Mouse (Mus musculus): ENCODE measurements around the gene 2310030G06Rik. TPM values are rescaled to one million over a fixed set of nuclear protein-coding genes. Genes with fewer than 3 reads are reported as not detected.

The 2310030G06Rik gene
- total RNA-seq, 2 experiments from 2014 or later = 1.5 to 6.5 TPM

DNA sequence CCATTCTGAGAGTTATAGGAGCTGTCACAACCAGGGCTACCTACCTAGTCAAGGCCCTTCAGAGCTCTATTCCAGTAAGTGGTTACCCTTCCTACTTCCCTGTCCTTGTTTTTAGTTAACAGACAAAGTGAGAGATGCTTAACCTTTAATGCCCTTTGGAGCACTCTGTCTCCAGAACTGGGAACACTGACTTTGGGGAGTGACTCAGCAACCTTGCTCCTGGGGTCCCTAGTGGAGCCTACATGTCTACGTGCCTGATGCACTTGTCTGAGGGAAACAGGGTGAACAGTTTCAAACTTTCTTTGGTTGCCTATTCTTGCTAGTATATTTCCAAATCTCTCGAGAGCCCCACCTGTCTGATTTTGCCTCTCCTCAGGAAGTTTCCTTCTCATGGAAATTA, 3.6 kb downstream of the 2310030G06Rik start:
- DNase-seq = no peak

DNA sequence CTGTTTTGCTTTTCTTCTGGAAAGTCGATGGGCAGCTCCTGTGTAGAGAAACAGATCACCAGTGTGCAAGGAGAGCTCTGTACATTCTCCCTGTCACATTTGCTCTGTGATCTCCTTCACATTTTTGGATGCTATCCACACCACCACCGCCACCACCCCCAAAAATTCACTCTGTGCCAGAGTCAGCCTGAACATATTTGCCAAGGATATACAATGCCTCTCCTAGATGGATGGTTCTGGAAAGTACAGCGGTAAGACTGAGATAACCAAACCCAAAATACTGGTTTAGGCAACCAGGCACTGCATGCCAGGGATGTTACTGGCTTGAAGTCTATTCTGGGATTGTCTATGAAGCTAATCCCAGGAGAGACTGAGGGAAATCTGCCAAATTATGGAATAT, 4.1 kb downstream of the 2310030G06Rik start:
- DNase-seq = no peak

DNA sequence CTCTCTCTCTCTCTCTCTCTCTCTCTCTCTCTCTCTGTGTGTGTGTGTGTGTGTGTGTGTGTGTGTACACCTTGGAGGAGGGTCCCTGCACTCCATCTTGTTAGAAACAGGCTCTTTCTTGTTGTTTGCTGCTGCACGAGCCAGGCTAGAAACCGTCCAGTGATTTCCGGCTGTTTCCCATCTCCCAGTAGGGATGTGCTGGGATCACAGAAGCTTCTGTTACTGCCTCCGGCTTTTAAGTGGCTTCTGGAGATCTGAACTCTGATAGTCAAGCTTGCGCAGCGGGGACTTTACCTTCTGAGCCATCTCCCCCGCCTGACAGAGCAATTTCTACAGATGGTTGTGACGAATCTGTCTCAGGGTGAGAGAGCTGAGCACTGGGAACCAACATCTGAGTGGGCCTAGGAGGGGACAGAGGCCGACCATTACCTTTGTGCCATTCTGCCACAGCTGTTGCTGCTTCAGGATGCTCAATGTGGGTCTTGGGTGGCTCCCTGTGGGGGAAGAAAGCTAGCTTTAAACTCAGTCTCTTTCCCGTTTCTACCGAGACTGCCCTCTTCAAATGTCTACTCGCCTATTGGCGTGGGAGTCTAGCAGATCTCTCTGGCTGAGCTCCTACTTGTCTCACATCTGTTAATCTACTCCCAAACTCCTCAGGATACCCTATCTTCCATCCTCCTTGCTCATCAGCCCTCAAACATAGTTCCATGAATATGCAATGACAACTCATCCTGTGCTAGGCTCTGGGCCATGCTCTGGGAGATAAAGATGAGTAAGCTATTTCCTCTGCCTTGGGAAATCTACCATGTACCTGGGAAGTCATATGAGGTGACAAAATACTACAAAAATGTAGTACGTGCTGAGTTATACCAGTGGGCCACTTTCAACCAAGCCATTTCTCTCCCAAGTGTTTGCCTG, 5.2 kb downstream of the 2310030G06Rik start:
- no peak for DNase-seq

DNA sequence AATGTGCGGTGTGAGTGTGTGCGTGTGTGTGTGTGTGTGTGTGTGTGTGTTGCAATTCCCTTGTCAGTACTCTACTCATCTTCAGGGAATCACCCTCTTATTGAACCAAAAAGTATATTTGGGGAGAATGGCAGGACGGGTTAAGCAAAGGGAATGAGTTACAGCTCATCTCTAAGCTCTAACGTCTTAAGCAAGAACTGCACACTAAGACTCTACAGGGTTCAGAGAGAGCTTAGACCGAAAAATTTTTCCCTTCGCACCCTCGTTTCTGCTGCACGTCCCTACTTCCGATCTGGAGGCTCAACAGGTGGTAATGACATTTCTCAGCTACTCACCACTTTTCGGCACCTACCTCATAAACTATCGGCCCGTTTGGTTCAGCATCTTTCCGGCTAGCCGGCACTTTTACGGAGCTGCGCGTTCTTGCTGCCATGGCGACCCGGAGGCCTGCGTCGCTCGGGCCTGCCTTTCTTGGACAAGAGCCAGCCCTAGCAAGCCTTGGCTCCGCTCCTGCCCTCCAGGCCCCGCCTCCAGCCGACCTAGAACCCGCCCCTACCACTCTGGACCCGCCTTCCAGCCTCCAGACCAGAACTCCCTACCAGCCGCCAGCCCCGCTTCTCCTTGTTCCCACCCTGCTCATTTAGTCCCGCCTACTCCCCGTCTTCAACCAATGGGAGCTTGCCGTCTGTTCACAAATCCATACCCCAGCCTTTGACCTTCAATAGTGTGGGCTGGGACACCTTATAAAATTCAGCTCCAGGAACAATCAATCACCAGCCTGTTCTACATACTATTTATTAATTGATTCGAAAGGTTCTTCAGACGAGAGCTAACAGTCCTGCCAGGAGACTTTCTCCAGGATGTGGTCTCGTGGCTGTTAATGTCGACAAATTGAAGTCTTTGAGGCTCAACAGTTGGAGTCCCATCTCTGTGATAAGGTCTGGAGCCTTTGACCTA, 7.1 kb downstream of the 2310030G06Rik start, which contains the start of gene Dixdc1:
Dixdc1 (minus strand) TSS at position 604 of the 957 bp plus-strand sequence.
- DNase-seq = peak; percentile 92

DNA sequence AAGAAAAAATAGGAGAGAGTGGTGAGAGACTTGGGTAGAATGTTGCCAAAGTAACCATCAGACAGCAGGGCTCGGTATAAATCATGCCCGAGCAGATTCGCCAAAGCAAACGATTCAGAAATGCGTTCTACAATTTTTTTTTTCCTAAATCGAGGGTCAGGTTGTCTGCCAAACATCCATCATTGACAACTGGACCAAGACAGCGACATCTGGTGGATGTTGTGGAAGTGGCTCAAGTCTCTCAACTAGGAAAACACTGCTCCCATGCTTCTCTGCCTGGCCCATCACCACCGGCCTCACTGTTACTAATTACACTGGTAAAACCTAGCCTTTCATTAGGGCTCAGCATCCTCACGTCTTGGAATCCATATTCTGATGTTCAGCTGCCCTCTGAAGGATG, 11.3 kb downstream of the 2310030G06Rik start:
- peak; percentile 25 for DNase-seq

DNA sequence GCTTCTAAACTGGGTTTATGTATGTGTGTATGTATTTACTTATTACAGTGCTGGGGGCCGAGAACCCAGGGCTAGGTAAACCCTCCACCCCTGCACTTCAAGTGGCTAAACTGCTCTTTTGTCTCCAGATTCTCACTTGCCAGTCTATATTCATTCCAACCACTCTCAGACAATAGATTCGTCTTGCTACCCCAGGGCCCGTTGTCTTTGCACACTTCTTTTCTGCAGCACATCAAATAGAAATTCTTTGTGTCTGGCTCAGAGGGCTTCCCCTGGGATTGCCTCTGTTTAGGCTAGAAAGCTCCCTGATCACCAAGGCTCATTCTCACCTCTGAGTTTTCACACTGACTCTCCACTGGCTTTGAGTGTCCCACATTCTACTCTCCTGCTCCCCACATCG, 13.8 kb downstream of the 2310030G06Rik start:
- DNase-seq = no peak

DNA sequence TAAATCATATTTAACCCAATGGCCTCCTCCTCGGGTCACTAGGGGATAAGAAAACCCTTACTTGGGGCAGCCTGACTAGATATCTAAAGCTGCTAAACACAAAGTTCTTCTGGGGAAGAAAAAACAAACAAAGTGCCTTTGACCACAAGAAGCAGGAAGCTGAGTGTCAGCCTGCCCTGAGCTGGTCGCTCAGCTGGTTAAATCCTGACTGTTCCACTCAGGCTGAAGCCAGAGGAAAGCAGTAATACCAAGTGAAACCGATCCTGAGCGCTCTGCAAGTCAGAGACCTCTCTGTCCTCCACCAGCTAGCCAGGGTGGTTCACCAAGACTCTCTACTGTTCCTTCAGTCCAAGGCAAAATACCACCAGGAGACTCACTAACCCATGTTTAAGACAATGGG, 16.7 kb downstream of the 2310030G06Rik start:
- no peak for DNase-seq

DNA sequence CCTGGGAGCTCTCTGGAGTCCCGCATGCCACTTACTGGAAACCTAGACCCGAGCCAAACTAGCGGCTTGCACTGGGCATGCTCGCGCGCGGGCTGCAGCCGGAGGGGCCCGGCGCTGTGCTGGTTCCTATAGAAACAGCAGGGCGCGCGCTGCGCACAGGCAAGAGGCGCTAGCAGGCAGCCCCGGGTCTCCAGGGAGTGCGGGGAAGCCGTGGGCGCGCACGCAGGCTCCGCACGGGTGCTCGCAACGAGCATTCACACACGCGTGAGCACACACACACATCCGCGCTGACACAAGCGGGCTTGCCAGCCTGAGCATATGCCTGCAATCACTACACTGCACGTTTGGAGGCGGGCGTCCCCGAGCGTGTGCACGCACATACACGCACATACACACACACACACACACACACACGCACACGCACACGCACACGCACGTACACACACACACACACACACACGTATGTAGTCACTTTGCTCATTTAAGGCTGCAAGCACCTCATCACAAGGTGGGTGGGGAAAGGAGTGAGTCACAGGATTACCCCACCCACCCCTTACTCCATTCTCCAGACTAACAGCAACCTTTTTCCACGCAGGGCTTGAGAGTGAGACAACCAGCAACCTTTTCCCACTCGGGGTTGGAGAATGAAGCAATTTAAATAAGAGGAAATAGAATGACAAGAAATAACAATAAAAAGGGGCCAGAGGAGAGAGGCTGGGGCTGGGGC, 18.2 kb downstream of the 2310030G06Rik start:
- peak; percentile 52 for DNase-seq

DNA sequence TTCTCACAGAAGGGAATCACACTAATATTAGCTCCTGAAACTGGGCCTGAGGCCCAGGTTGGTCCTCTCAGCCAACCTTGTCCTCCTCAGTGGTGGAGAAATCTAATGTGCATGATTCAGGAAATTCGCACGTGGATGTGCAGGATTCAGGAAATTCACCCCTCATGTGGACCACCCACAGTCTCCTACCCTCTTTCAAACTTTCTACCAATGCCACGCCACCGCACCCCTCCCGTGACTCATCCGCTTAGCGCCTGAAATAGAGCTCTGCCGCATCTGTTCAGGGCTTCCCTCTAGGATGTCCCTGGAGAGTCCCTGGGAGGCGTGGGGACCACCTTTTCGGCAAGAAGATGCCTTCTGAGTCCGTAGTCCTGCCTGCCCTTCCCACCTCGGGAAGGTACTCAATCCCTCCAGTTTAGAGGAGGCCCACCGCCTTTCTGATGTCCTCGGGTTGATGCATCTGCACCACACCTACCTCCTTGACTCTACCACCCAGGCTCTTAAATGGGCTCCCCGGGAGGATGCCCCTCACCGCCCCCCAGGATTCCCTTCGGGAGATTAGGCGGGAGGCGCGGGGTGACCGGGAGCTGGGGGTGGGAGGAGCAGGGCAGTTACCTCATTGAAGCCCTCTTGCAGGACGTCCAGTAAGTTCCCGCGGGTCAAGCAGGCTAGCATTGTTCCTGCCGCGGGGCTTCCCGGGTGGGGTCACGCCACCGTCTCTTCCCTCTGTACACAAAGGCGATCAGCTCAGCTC, 19.0 kb downstream of the 2310030G06Rik start:
- DNase-seq = no peak

DNA sequence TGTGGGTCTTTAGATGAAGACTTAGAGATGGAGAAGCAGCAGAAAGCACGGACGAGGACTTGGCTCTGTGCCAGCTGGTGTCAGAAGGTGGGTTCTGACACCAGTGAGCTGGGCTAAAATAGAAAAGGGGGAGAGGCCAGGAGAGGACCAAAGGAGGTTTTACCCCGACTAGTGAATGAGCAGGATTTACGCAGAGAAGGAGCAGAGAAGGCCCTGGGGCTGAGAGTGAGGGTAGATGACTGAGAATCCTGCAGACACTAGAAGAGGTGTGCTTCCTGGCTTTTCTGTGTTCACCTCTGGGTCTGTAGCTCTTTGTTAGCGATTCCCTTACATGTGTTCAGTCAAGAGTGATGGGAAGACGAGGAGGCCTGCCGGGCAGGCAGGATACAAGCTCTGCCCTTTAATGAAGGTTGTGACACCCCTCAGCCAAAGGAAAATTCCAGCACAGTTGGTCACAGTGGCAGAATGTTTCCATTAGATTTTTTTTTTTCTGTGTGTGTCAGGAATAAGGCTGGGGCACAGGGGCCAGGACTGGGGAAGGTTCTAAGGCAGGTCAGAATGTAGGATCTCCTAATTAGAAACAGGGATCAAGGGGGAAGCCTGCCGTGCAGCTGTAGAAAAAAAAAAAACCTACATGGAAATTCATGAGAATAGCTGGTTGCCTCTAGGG, 20.3 kb downstream of the 2310030G06Rik start:
- DNase-seq = no peak

DNA sequence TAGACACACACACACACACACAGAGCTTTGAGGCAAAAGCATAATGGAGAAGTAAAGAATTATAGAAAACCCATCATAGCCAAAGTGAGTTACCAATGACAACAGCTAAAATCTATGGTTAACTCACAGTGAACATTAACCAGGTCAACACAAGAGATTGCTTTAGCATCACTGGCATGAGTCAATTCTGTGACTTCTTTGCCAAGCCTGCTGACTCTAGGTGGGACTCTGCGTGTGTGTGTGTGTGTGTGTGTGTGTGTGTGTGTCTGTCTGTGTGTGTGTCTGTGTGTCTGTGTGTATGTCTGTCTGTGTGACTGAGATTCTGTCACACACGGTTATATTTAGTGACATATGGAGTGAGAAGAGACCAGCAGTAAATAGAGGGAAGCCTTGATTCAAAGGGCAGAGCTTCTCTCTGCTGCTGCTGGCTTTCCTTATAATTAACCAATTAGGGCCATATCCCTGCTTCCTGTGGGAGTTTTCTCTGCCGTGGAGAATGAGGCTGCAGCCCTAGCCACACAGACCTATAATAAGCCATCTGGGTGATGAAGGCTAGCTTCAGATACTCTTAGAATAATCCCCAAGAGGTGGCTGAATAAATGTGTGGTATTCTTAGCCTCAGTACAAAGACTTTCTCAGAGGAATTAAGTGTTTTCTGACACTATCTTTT, 21.5 kb downstream of the 2310030G06Rik start:
- no peak for DNase-seq

DNA sequence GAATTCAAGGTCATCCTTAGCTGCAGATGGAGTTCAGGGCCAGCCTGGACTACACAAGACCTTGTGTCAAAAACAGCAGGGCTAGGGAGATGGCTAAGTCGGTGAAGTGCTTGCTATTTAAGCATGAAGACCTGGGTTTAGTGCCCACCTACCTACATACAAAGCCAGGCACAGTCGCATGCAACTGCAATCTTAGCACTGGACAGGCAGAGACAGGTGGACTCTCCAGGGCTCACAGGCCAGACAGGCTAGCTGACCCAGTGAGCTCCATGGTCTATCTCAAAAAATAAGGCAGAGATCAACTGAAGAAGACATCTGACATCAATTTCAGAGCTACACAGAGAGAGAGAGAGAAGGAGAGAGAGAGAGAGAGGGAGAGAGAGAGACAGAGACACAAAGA, 22.2 kb downstream of the 2310030G06Rik start:
- no peak for DNase-seq

DNA sequence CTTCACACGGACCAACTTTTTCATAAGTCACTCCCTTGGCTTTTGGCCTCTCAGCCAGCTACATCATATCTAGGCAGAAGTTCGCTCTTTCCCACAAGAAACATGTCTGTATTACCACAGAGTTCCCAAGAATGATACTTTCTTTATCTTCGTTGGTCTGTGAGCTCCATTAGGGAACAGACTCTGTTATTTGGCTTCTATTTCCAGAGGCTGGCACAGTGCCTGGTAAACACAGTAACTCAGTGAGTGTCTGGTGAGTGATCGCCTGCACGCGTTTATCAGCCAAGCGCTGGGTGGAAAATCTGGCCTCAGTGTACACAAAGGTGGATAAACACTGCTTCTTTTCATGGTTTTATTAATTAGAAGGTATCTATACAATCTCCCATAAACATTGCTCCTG, 22.9 kb downstream of the 2310030G06Rik start:
- DNase-seq = no peak

DNA sequence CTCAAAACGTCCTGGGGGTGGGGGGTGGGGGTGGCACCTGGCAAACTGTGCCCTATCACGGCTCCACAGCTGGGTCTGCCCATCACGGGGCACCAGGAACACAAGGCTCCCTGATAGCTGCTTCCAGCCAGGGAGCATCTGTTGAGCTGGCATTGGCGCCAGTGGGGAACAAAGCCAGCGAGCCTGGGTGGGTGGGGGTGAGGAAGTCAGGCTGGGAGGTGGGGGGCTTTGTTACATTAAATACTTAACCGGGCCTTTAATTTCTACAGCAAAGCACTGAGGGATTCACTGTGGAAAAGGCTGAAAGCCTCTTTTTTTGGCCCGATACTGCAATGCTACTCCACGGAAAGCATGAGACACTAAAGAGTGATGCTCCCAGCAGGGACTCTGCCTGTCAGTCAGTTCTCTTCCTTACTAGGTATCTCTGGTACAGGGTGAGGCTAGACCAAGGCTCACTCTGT, 23.9 kb downstream of the 2310030G06Rik start:
- DNase-seq = no peak

DNA sequence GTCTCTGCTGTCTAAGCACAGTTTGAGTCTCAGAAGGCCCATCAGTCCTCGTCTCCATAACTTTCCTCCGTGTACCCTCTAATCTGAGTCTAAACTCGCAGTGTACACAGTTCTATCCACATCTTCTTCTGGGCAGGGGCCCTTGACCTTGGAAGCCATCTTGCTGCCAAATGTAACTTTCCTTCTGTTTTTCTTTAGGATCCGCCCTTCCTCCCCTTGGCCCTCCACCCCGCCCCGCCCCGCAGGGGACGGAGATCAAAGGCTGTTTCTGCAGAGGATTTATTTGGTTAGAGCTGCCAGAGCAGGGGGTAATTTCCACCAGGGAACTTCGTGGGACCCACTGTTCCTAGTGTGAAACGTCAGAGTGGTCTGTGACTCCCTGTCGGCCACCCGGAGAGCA, 25.3 kb downstream of the 2310030G06Rik start:
- no peak for DNase-seq

DNA sequence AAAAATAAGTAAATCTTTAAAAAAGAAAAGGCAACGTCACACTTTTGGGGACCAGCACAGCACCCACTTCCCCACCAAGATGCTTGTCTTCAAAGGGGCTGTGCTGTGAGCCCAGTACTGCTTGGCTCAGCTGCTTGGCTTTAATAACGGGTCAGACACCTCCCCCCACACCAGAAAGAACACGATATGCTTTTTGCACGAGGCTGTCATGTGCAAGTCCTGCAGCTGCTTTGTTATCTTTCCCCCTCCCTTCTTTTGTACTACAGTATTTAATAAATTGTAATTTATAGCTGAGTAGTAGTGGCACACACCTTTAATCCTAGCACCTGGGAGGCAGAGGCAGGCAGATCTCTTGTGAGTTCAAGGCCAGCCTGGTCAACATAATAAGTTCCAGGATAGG, 27.5 kb downstream of the 2310030G06Rik start:
- no peak for DNase-seq

DNA sequence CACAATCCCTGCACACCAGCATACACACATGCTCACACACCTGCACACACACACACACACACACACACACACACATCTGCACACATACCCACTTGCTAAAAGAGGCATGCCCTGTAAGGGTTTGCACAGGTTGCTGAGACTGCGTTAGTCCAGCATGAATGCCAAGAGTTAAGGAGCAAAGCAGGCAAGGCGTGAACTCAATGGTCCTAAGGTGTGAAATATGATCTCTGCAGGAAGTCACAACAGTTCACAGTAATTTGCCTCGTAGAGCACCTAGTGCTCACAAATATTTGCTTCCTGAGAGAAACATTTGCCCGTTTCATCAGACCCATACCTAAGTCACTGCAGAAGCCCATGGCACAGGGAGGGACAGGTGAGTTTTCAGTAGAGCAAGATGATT, 32.1 kb downstream of the 2310030G06Rik start:
- DNase-seq = no peak

DNA sequence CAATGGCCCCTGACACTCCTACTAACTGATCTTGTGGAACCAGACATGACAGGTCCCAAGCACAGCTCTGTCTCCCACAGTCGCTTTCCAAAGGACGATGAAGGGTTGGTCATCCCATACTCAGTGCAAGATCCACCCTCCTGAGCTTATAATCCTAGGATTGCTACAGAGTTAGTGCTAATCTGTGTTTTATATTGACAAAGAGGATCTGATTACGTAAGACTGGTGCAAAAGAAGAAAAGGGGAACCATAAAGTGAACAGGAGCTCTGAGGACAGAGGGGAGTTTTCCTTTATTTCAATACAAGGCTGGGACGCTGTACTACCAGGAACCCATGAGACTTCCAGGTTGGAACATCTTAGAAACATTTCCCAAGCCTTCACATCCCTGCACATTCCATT, 35.0 kb downstream of the 2310030G06Rik start:
- no peak for DNase-seq

DNA sequence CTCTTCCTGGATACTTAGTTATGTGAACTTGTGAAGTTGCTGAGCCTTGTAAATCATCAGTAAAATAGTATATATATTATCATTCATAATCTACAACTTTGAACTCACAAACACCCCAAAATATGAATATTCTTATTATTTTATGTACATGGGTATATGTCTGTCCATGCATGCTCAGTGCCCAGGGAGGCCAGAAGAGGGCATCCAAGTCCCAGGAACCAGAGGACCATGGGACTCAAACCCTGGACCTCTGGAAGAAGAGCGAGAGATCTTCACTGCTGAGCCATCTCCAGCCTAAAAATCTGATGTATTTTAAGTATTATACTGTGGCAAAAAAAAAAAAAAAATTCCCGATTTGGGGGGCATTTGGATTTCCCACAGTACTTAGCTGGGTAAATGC, 37.2 kb downstream of the 2310030G06Rik start:
- no peak for DNase-seq

DNA sequence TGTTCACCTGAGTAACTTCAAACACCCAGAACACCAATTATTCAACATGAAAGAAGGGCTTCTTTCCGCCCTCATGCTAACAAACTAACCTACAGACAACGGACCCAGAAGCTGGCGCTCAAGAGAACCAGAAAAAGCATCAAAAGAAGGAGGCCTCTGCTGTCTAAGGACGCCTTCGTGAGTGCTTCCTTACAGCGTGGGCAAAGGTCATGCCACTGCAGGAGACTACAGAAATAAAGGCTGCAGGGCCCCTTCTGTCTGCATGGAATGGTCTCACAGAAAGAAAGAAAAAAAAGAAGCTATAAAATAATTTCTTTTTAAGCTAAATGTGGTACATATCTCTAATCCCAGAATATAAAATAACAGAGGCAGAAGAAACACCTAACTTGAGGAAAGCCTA, 41.4 kb downstream of the 2310030G06Rik start:
- no peak for DNase-seq
